11 mouse cellular contexts compared by ENCODE assay signal in the genomic region with DNA sequence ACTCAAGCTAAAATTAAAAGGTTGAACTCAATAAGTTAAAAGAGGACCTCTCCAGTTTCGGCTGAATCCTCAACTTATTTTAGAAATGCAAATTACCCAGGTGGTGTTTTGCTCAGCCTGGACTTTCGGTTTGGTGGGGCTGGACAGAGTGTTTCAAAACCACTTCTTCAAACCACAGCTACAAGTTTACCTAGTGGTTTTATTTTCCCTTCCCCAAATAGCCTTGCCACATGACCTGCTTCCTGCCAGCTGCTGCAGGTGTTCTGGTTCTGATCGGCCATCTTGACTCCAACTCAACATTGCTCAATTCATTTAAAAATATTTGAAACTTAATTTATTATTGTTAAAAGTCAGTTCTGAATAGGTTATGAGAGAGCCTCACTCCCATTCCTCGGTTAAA.
DNase-seq lines count a peak whose midpoint lies in the region; ATAC-seq lines count a peak whose summit lies in the region.
"Had no signal": no experiment of that assay in that cellular context is flagged by ENCODE, and none has a peak within 500 bp of the region (broad histone marks: within the 10 kb centered on the region; RNA-seq: fewer than 3 reads in every experiment).

No protein-coding gene starts in this region.

- intact Hi-C loops in heart, postnatal 14 days (cut with DNase I), result no loop called here

- peak; percentile 75 for ATAC-seq in neutrophil, adult 5-6 weeks (ENCODE audit: extremely low read depth, insufficient number of reproducible peaks, low FRiP score, poor library complexity, severe bottlenecking)
- ATAC-seq: Patski had no signal

- DNase-seq in heart, adult 11 months, result peak; percentile 92
- DNase-seq in heart, postnatal 14 days, result no peak
- DNase-seq in lung, postnatal 10 days, result peak; percentile 7
- no peak for DNase-seq in lung, postnatal 14 days
- DNase-seq in thymus, postnatal 4 days, result peak; percentile 42
- no peak for DNase-seq in retina, postnatal 1 day
- DNase-seq in frontal cortex, postnatal 25 days (ENCODE audit: low spot score in 2 of 2), result no peak
- DNase-seq: kidney, postnatal 36 days; right cerebral cortex, postnatal 14 days had no signal

Comparison
In these comparisons a context has a peak if more than half of its experiments do, and no peak if none do; other contexts are left out.
1. DNase-seq: peak in heart, adult 11 months (single experiment), lung, postnatal 10 days (single experiment) and thymus, postnatal 4 days (single experiment); none in heart, postnatal 14 days (0 of 2), lung, postnatal 14 days (single experiment), retina, postnatal 1 day (single experiment) and frontal cortex, postnatal 25 days (0 of 2).